Mouse (Mus musculus) hindbrain, embryonic 15.5 days (tissue): Measurements from ENCODE around the gene Scn4a. TPM values are rescaled to one million over a fixed set of nuclear protein-coding genes. Genes with fewer than 3 reads are reported as not detected.

Experiments used
- ATAC-seq: fragments of 200-750 bp; cut with Nextera tagmentation; 2 replicates; pipeline ENCODE4 v1.8.0; 2017; ENCODE audit warnings: low read depth, moderate number of reproducible peaks, moderate TSS enrichment; ENCODE audit not compliant: low FRiP score
- H3K27ac ChIP-seq: fragments of 300-500 bp; sonication (generic); replicated peaks from 2 replicates; pipeline ENCODE4 v1.5.1; 2015; ENCODE audit warnings: mild to moderate bottlenecking, inconsistent platforms
- H3K27me3 ChIP-seq: fragments of 300-500 bp; sonication (generic); 2 replicates; pipeline ENCODE4 v1.6.1; 2015; ENCODE audit warnings: control low read depth, inconsistent platforms
- H3K36me3 ChIP-seq: fragments of 300-500 bp; sonication (generic); 2 replicates; pipeline ENCODE4 v1.6.1; 2015; ENCODE audit warnings: control low read depth, inconsistent platforms
- H3K4me1 ChIP-seq: fragments of 300-500 bp; sonication (generic); replicated peaks from 2 replicates; pipeline ENCODE4 v1.6.1; 2015; ENCODE audit warnings: control low read depth, inconsistent platforms
- H3K4me2 ChIP-seq: fragments of 300-500 bp; sonication (generic); 2 replicates; pipeline ENCODE4 v1.6.1; 2015; ENCODE audit warnings: moderate library complexity, mild to moderate bottlenecking, inconsistent platforms
- H3K4me3 ChIP-seq: fragments of 300-500 bp; sonication (generic); 2 replicates; pipeline ENCODE4 v1.5.1; 2015; ENCODE audit warnings: mild to moderate bottlenecking, inconsistent platforms
- H3K9ac ChIP-seq: fragments of 300-500 bp; sonication (generic); 2 replicates; pipeline ENCODE4 v1.6.1; 2015; ENCODE audit warnings: inconsistent platforms
- H3K9me3 ChIP-seq: fragments of 300-500 bp; sonication (generic); 2 replicates; pipeline ENCODE4 v1.6.1; 2016; ENCODE audit warnings: control low read depth, inconsistent platforms
- WGBS: fragments of 180-500 bp; shearing (Covaris S2); methylation state at CpG from one replicate; pipeline ENCODE4 v1.1.7; 2015; 5-methylcytosine and 5-hydroxymethylcytosine counted together
- polyA plus RNA-seq: library from polyadenylated mRNA; unstranded; fragments of >200 nt; fragmentation: Nextera tagmentation; extraction: Ambion mirVana; gene quantifications from 2 replicates; pipeline ENCODE4 v1.2.1, GENCODE M21; 2015

The Scn4a gene
- polyA plus RNA-seq, 1 experiment from 2014 or later, result not detected

DNA sequence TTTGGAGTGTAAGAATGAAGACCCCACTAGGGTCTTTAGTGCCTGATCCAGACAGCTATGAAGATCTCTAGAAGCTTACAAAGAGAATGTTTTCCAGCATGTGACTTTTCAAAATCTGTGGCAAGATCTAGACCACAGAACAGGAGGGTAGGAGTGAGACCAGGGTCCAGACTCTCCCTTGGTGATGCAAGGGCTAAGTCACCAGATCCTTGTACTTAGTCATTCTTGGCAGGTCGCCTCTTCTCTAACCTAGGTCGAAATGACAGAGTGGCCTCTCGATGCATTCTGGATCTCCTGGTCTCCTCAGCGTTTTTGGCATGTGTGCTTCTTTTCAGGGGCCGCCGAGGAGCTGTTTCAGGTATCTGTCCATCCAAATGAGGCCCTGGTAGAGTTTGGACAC is 70.6 kb downstream of the Scn4a start:
- H3K27me3 ChIP-seq, result no peaks in the 10 kb centered on the region
- no peak overlapping the region for H3K27ac ChIP-seq
- no peak for ATAC-seq
- H3K4me2 ChIP-seq, result no peak overlapping the region
- 89% methylated on average over 6 of the region's 6 CpGs for WGBS
- no peak overlapping the region for H3K9ac ChIP-seq
- no peaks in the 10 kb centered on the region for H3K9me3 ChIP-seq
- no peaks in the 10 kb centered on the region for H3K4me1 ChIP-seq
- no peaks in the 10 kb centered on the region for H3K36me3 ChIP-seq
- H3K4me3 ChIP-seq, result no peak overlapping the region

DNA sequence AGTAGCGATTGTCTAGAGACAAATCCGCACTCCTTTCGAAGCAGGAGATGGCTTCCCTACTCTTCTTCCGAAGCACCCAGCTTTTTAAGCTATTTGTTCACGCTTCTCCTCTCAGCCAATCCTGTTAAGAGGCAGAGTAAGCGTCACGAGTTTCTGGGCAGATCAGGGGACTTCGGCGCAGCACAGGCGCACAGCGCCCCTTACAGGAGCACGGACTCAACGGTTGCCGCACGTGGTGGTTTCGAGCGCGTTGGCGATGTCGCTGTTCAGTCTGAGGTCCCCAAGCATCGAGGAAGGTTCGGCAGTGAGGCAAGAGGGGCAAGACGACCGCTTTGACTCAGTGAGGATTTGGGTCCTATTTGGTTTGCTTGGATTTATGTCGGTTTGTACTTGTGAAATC is 76.6 kb downstream of the Scn4a start, which contains the start of gene Tcam1:
TSS of gene Tcam1 (plus strand) at position 219 of the 400 bp plus-strand sequence.
- no peaks in the 10 kb centered on the region for H3K36me3 ChIP-seq
- peaks cover 14% of the 10 kb centered on the region for H3K4me1 ChIP-seq
- 10% methylated on average over 25 of the region's 25 CpGs for WGBS
- peak within 1 kb of the TSS; percentile 23 for H3K4me3 ChIP-seq
- H3K4me2 ChIP-seq, result peak within 1 kb of the TSS; percentile 55
- H3K9me3 ChIP-seq, result no peaks in the 10 kb centered on the region
- H3K27me3 ChIP-seq, result no peaks in the 10 kb centered on the region
- ATAC-seq, result peak; percentile 66
- no peak within 1 kb of the TSS for H3K27ac ChIP-seq
- no peak within 1 kb of the TSS for H3K9ac ChIP-seq

DNA sequence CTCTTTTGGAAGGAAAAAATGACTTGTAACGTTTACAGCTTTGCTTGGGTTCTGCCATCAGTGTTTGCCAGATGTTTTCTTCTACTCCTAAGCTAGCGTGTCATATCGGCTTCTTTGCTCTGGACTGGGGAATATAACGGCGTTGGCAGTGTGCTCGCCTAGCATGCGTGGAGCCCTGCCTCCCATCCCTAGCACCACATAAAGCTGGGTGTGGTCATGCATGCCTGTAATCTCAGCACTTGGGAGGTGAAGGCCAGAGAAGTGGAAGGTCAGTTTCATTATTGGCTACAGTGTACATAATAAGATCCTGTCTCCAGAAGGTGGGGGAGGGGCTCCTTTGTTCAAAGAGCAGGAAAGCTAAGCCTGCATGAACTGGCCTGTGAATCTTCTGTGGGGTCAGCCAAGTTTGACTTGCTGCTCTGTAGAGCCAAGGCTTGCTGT is 78.1 kb downstream of the Scn4a start:
- peaks cover 28% of the 10 kb centered on the region for H3K4me1 ChIP-seq
- ATAC-seq, result no peak
- H3K36me3 ChIP-seq, result no peaks in the 10 kb centered on the region
- no peak overlapping the region for H3K4me2 ChIP-seq
- no peaks in the 10 kb centered on the region for H3K27me3 ChIP-seq
- H3K9ac ChIP-seq, result no peak overlapping the region
- no peak overlapping the region for H3K27ac ChIP-seq
- no peaks in the 10 kb centered on the region for H3K9me3 ChIP-seq
- WGBS, result 89% methylated on average over 7 of the region's 7 CpGs
- H3K4me3 ChIP-seq, result no peak overlapping the region

DNA sequence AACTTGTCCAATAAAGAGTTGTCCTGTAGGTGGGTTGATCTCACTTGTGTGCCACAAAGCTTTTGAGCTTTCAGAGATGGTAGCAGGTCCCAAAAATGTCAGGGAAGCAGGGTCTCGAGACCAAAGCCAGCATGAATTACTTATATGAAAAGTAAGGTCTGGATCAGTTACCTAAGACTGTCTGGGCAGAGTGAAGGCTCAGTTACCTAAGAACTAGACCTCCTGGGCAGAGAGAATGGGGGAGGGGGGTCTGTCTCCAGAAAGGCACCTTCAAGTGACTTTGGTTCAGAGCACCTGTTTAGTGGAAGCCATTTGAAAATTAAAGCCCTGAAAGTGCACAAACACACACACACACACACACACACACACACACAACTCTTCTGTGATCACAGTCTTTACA is 78.7 kb downstream of the Scn4a start:
- ATAC-seq, result no peak
- H3K4me3 ChIP-seq, result no peak overlapping the region
- H3K4me2 ChIP-seq, result no peak overlapping the region
- no peaks in the 10 kb centered on the region for H3K9me3 ChIP-seq
- no peaks in the 10 kb centered on the region for H3K27me3 ChIP-seq
- 94% methylated on average over 1 of the region's 1 CpGs for WGBS
- peaks cover 30% of the 10 kb centered on the region for H3K4me1 ChIP-seq
- no peak overlapping the region for H3K27ac ChIP-seq
- H3K9ac ChIP-seq, result no peak overlapping the region
- no peaks in the 10 kb centered on the region for H3K36me3 ChIP-seq

DNA sequence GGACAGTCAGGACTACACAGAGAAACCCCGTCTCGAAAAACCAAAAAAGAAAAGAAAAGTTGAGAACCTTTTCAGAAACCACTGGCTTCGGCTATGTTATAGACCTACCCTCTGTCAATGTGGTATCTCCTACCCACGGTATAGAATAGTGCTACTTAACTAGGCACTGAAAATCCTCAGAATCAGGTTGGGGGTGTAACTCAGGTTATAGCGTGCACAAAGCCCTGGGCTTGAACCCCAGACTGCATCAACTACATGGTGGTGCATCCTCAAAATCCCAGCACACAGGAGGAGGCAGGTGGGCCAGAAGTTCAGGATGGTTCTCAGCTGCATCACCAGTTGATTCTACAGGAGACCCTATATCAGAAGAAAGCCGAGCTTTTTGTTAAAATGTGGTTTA is 79.3 kb downstream of the Scn4a start:
- H3K36me3 ChIP-seq, result no peaks in the 10 kb centered on the region
- H3K4me3 ChIP-seq, result peak overlapping the region; percentile 90; the same call in 1 of the 2 replicates
- ATAC-seq, result no peak
- WGBS, result 96% methylated on average over 6 of the region's 6 CpGs
- H3K4me1 ChIP-seq, result peaks cover 36% of the 10 kb centered on the region
- no peaks in the 10 kb centered on the region for H3K27me3 ChIP-seq
- peak overlapping the region; percentile 81 for H3K4me2 ChIP-seq
- no peaks in the 10 kb centered on the region for H3K9me3 ChIP-seq
- no peak overlapping the region for H3K9ac ChIP-seq
- H3K27ac ChIP-seq, result no peak overlapping the region; the same call in 1 of the 2 replicates

DNA sequence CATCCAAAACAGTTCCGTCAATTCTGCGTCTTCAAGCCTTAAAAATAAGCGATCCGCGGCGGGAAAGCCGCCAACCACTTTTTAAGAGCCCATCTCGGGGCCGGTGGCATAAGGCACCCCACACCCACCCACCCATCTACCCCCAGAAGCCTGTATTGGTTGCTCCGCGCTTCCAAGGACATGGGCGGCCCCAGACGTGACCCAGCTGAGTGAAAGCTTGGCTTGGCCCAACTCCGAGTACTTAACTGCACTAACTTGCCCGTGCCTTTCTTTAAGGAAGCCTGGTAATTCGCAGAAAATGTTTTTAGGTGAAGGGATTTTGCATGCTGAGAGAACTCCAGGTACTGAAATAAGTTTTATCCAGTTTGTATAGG is 79.8 kb downstream of the Scn4a start:
- Histone ChIP-seq H3K9ac (peak overlapping the region; percentile 83), H3K27ac (peak overlapping the region; percentile 87), H3K9me3 (no peaks in the 10 kb centered on the region), H3K4me2 (peak overlapping the region; percentile 81), H3K27me3 (no peaks in the 10 kb centered on the region), H3K4me3 (peak overlapping the region; percentile 90), H3K4me1 (peaks cover 41% of the 10 kb centered on the region), H3K36me3 (no peaks in the 10 kb centered on the region)
- 18% methylated on average over 16 of the region's 16 CpGs for WGBS
- peak; percentile 17 for ATAC-seq

DNA sequence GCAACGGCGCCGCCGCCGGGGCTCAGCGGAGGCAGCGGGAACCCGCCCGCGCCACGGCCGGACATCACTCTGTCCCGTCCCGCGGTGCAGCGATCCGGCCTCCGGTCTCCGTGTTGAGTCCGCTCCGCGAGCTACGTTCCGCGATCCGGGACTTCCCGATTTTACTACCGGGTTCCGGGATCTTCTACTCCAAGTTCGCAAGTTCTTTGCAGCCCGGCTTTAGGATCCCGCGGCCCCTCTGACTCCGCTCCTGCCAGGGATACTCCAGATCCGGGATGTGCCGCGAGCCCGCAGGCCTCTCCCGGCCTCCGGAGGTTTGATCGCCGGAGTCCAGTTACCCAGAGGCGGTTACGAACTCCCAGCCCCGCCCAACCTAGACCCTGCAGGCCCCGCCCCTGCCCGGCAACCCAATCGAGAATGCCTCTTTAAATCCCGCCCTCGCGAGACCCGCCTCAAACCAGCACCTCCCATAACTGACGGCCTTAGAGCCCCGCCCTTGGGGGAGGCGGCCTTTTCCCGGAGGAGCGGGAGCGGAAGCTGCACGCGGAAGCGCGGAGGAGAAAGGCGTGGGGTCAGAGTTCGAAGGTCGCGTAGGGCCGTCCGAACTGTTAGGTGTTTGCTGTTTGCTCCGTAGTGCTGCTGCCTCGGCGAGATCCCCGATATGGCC is 80.3 kb downstream of the Scn4a start, which contains the start of gene Smarcd2:
TSS of gene Smarcd2 (minus strand) at position 329 of the 667 bp plus-strand sequence.
- H3K4me1 ChIP-seq, result peaks cover 46% of the 10 kb centered on the region
- peak within 1 kb of the TSS; percentile 81 for H3K4me2 ChIP-seq
- H3K36me3 ChIP-seq, result no peaks in the 10 kb centered on the region
- peak within 1 kb of the TSS; percentile 90 for H3K4me3 ChIP-seq
- peak within 1 kb of the TSS; percentile 83 for H3K9ac ChIP-seq
- peak; percentile 92 for ATAC-seq
- H3K27ac ChIP-seq, result peak within 1 kb of the TSS; percentile 87
- H3K27me3 ChIP-seq, result no peaks in the 10 kb centered on the region
- WGBS, result under 1% methylated on average over 70 of the region's 72 CpGs
- no peaks in the 10 kb centered on the region for H3K9me3 ChIP-seq

DNA sequence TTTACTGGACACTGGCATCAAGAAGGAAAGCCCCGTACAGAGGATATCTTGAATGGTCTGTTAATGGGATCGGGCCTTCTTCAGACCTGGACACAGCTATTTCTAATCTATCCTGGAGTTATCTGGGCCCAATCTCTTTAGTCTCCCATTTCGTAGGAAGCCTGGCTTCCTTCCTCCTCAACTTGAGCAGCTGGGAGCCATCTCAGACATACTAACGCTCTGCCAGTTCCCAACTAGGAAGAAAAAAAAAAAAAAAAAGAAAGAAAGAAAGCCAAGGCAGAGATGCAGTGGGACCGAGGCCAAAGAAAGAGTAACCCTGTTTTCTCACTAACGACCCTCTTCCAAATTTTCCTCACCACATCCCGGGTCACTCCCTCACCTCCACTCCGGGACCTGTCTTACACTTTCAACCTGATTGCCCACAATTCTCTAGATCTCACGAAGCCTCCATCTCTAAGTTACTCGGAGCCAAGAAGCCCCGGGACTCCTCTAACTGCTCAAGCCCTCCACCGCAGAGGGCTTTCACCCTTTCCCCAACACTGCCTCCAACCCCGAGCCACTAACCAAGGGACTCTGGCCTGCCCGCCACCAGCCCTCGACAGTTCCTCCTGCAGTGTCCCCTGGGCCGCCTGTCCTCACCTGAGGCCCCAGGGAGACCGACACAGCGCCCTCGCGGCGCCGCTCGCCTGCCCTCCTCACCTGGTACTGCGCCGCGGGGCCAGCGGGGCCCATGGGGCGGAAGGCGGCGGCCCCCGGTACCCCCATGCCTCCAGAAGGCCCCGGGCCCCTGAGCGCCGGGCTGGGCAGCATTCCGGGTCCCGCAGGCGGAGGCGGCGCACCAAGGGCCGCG is 81.1 kb downstream of the Scn4a start:
- peak overlapping the region; percentile 83 for H3K9ac ChIP-seq
- H3K4me1 ChIP-seq, result peaks cover 53% of the 10 kb centered on the region
- no peaks in the 10 kb centered on the region for H3K27me3 ChIP-seq
- no peaks in the 10 kb centered on the region for H3K9me3 ChIP-seq
- 0 out of 2 replicates have a peak, but pooled peaks have one; percentile 14 for ATAC-seq
- peak overlapping the region; percentile 81 for H3K4me2 ChIP-seq
- H3K36me3 ChIP-seq, result peaks cover 2% of the 10 kb centered on the region; the same call in 1 of the 2 replicates
- peak overlapping the region; percentile 90 for H3K4me3 ChIP-seq
- peak overlapping the region; percentile 87 for H3K27ac ChIP-seq
- WGBS, result 2% methylated on average over 33 of the region's 41 CpGs

DNA sequence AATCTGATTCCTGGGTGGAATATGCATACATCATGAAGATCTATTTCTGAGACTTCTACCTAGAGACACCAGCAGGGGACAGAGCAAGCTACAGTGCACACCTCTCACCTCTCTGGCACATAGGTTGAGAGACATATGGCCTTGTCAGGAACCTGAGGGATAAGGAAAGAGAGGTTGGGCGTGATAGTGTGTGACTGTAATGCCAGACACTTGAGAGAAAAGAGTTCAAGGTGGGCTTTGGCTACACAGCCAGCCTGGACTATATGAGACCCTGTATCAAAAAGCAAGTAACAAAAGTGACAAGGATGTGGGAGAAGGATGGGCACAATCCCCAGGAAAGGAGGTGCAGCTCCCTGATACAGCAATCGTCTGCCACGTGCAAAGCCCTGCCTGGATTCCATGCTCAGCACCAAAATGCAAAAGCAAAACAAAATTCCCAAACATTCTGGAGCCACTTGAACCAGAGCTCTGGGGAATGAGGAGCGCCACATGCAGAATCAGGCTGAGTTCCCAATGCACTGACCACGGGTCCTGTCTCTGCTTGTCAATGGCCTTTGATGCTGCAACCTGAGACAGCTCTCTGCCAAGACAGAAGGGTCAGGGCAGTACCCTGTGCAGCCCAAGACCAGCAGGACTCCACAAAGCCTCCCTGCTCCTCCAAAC is 81.8 kb downstream of the Scn4a start:
- peaks cover 9% of the 10 kb centered on the region for H3K36me3 ChIP-seq
- no peak for ATAC-seq
- peak overlapping the region; percentile 87 for H3K27ac ChIP-seq
- peak overlapping the region; percentile 81 for H3K4me2 ChIP-seq
- peak overlapping the region; percentile 83 for H3K9ac ChIP-seq
- H3K9me3 ChIP-seq, result no peaks in the 10 kb centered on the region
- WGBS, result 43% methylated on average over 5 of the region's 5 CpGs
- no peaks in the 10 kb centered on the region for H3K27me3 ChIP-seq
- H3K4me3 ChIP-seq, result peak overlapping the region; percentile 90
- peaks cover 52% of the 10 kb centered on the region for H3K4me1 ChIP-seq

DNA sequence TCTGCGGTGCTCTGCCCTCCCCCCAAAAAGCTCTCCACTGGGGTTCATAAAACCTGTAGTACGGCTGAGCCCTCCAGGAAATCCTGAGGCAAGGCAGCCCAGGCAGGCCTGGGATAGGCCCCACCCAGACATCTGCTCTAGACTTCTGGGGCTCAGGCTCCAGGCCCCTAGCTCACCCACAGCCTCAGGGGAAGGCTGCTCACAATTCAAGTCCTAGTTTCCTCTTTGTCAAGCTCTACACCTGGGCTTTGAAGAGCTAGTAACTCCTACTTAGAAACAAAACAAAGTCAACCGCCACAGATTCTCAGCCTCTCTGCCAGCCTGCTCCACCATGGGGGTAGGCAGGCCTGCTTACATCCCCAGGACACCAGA is 84.0 kb downstream of the Scn4a start:
- no peak for ATAC-seq
- Histone ChIP-seq H3K4me3 (no peak overlapping the region), H3K9me3 (no peaks in the 10 kb centered on the region), H3K4me2 (0 out of 2 replicates have a peak overlapping the region, but pooled peaks have one; percentile 9), H3K36me3 (peaks cover 31% of the 10 kb centered on the region), H3K9ac (no peak overlapping the region), H3K27me3 (no peaks in the 10 kb centered on the region), H3K4me1 (peaks cover 48% of the 10 kb centered on the region), H3K27ac (peak overlapping the region; percentile 56)
- 31% methylated on average over 3 of the region's 3 CpGs for WGBS
